26 mouse cellular contexts compared by ENCODE assay signal in the genomic region with DNA sequence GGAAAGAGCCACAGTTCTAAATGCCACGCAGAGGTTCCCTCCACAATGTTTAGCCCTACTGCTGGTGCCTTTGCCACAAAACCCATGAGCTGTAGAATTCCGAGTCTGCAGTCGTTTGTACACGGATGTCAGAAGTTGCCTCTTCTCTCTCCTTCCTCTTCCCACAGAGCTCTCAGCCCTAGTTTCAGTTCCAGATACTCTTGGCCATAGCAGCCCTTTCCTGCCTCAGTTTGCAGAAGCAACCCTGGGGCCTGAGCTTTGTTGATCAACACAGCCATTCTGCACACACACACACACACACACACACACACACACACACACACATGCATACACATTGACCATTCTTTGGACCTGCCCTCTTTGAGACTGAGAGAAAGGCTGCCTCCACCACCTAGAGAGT. TPM values are rescaled to one million over a fixed set of nuclear protein-coding genes. Genes with fewer than 3 reads are reported as not detected.
DNase-seq lines count a peak whose midpoint lies in the region; ATAC-seq lines count a peak whose summit lies in the region.
"Had no signal": no experiment of that assay in that cellular context is flagged by ENCODE, and none has a peak within 500 bp of the region (broad histone marks: within the 10 kb centered on the region; RNA-seq: fewer than 3 reads in every experiment).

No protein-coding gene starts in this region.

- peak; percentile 59 for DNase-seq in layer of hippocampus, adult 9-11 months
- DNase-seq in layer of hippocampus, postnatal 36 days, result no peak
- peak; percentile 35 to 39 for DNase-seq in spleen, postnatal 36 days (ENCODE audit: low spot score in 2 of 2)
- DNase-seq in spleen, postnatal 4 days (ENCODE audit: low spot score in 2 of 2), result no peak
- no peak for DNase-seq in right cerebral cortex, adult 2 months (ENCODE audit: low spot score in 2 of 2)
- no peak for DNase-seq in embryonic facial prominence, embryonic 10.5 days (ENCODE audit: low spot score)
- DNase-seq: cerebellum, adult 11-12 months; cerebellum, postnatal 14 days; kidney, postnatal 4 days; spleen, adult 18-20 months had no signal

- 87% methylated on average over 4 of the region's 4 CpGs for WGBS in embryonic facial prominence, embryonic 10.5 days
- WGBS in kidney, embryonic 14.5 days, result 84% methylated on average over 4 of the region's 4 CpGs

- H3K9me3 ChIP-seq in embryonic facial prominence, embryonic 10.5 days, result no peaks in the 10 kb centered on the region
- H3K9me3 ChIP-seq in kidney, embryonic 14.5 days (ENCODE audit: control insufficient read depth, low read length), result no peaks in the 10 kb centered on the region
- H3K9me3 ChIP-seq: heart, embryonic 13.5 days; kidney, embryonic 15.5 days; midbrain, embryonic 10.5 days; neural tube, embryonic 12.5 days had no signal

- no peak overlapping the region for H3K4me2 ChIP-seq in kidney, embryonic 14.5 days (replicated peaks; ENCODE audit: low read depth, low read length)
- H3K4me2 ChIP-seq: heart, embryonic 13.5 days; kidney, embryonic 15.5 days; neural tube, embryonic 12.5 days had no signal

- H3K27me3 ChIP-seq in embryonic facial prominence, embryonic 10.5 days (replicated peaks; ENCODE audit: low read depth, poor library complexity, severe bottlenecking), result 0 out of 2 replicates have a peak, but pooled peaks cover 5% of the 10 kb centered on the region
- no peaks in the 10 kb centered on the region for H3K27me3 ChIP-seq in kidney, embryonic 14.5 days (ENCODE audit: control insufficient read depth, insufficient read depth, low read length)
- H3K27me3 ChIP-seq: heart, embryonic 13.5 days; kidney, embryonic 15.5 days; neural tube, embryonic 12.5 days had no signal

- H3K36me3 ChIP-seq in embryonic facial prominence, embryonic 10.5 days (replicated peaks), result no peaks in the 10 kb centered on the region
- no peaks in the 10 kb centered on the region for H3K36me3 ChIP-seq in kidney, embryonic 14.5 days (ENCODE audit: control insufficient read depth, insufficient read depth, low read length)
- H3K36me3 ChIP-seq: heart, embryonic 13.5 days; kidney, embryonic 15.5 days; midbrain, embryonic 10.5 days; neural tube, embryonic 12.5 days had no signal

- no peak overlapping the region for H3K9ac ChIP-seq in kidney, embryonic 14.5 days (ENCODE audit: low read depth, low read length)
- H3K9ac ChIP-seq: heart, embryonic 13.5 days; kidney, embryonic 15.5 days; liver, embryonic 14.5 days; neural tube, embryonic 12.5 days had no signal

- H3K27ac ChIP-seq in embryonic facial prominence, embryonic 10.5 days (replicated peaks), result no peak overlapping the region; the same call in 1 of the 2 replicates
- no peak overlapping the region for H3K27ac ChIP-seq in kidney, embryonic 14.5 days (ENCODE audit: low read depth, low read length)
- H3K27ac ChIP-seq: heart, embryonic 13.5 days; kidney, embryonic 15.5 days; liver, embryonic 14.5 days; midbrain, embryonic 10.5 days; neural tube, embryonic 12.5 days; stomach, postnatal 0 days had no signal

- ATAC-seq in granulocyte monocyte progenitor cell, adult 5-6 weeks (replicated peaks; ENCODE audit: poor library complexity, severe bottlenecking), result peak; percentile 88
- no peak for ATAC-seq in kidney, embryonic 14.5 days (ENCODE audit: low FRiP score, low TSS enrichment)
- ATAC-seq: hindbrain, embryonic 16.5 days; intestine, embryonic 16.5 days; lung, postnatal 0 days had no signal

- H3K4me1 ChIP-seq in embryonic facial prominence, embryonic 10.5 days, result peaks cover 8% of the 10 kb centered on the region
- H3K4me1 ChIP-seq in kidney, embryonic 14.5 days (ENCODE audit: control insufficient read depth, insufficient read depth, low read length), result no peaks in the 10 kb centered on the region
- H3K4me1 ChIP-seq: neural tube, embryonic 12.5 days had no signal

- H3K4me3 ChIP-seq in embryonic facial prominence, embryonic 10.5 days, result no peak overlapping the region
- H3K4me3 ChIP-seq in kidney, embryonic 14.5 days (ENCODE audit: low read length), result no peak overlapping the region
- H3K4me3 ChIP-seq: heart, embryonic 13.5 days; kidney, embryonic 15.5 days; midbrain, embryonic 10.5 days; neural tube, embryonic 12.5 days had no signal

RNA-seq across cellular contexts. Expression of a gene that starts 28.0 kb away (rescaled TPM):
- under 1 TPM in 1 of 2 experiments, not detected in 1; 0.62 TPM for total RNA-seq in layer of hippocampus, postnatal 36 days (2021)
- total RNA-seq in granulocyte monocyte progenitor cell, adult 5-6 weeks (2014; fragmentation: Nextera tagmentation), result not detected in 2 replicates
- total RNA-seq in granulocyte monocyte progenitor cell, adult 5-6 weeks (2017), result 2.2 TPM in 1 of 2 replicates, not detected in the other
- not detected in 2 replicates for polyA plus RNA-seq in embryonic facial prominence, embryonic 10.5 days (2016; fragmentation: Nextera tagmentation; extraction: Ambion mirVana)
- 0.23 and 0.67 TPM in 2 replicates for polyA plus RNA-seq in kidney, embryonic 14.5 days (2014; fragmentation: Nextera tagmentation; extraction: Ambion mirVana)
- total RNA-seq: left cerebral cortex, adult 18-20 months; midbrain, postnatal 0 days had no signal
- polyA plus RNA-seq: C2C12; forebrain, embryonic 11.5 days; limb, embryonic 11.5 days; midbrain, embryonic 10.5 days; midbrain, postnatal 0 days had no signal

Comparison
In these comparisons a context has a peak if more than half of its experiments do, and no peak if none do; other contexts are left out.
1. DNase-seq: peak in layer of hippocampus, adult 9-11 months (single experiment) and spleen, postnatal 36 days (2 of 2); none in layer of hippocampus, postnatal 36 days (0 of 2), spleen, postnatal 4 days (0 of 2), right cerebral cortex, adult 2 months (0 of 2) and embryonic facial prominence, embryonic 10.5 days (single experiment).